Mouse (Mus musculus) CH12.LX (cell line): ENCODE measurements around the gene Polr2i.

ENCODE experiments used
- CHD2 ChIP-seq: IDR thresholded peaks from 2 replicates; pipeline ENCODE4 v1.6.1; 2011; ENCODE audit warnings: low read length, improper control_type of control experiment
- CTCF ChIP-seq, 2 experiments: IDR thresholded peaks in 1 of 2; conservative IDR thresholded peaks in 1 of 2; 2 replicates each; pipeline ENCODE4 v1.5.1; 2011 to 2012; ENCODE audit warnings: low read depth in 2 of 2, low read length in 2 of 2, improper control_type of control experiment in 1 of 2, inconsistent platforms in 1 of 2, mild to moderate bottlenecking in 1 of 2, moderate library complexity in 1 of 2
- HCFC1 ChIP-seq: IDR thresholded peaks from 2 replicates; pipeline ENCODE4 v1.6.1; 2012; ENCODE audit warnings: low read depth, mild to moderate bottlenecking, inconsistent platforms, low read length, improper control_type of control experiment
- MAFK ChIP-seq: IDR thresholded peaks from 2 replicates; pipeline ENCODE4 v1.6.1; 2011; ENCODE audit warnings: low read length, improper control_type of control experiment; ENCODE audit not compliant: insufficient replicate concordance
- PAX5 ChIP-seq: IDR thresholded peaks from 2 replicates; pipeline ENCODE4 v1.6.1; 2012; ENCODE audit warnings: low read length, inconsistent platforms, mixed read lengths
- POLR2A ChIP-seq: IDR thresholded peaks from 2 replicates; pipeline ENCODE4 v1.6.1; 2011; ENCODE audit warnings: low read depth, mild to moderate bottlenecking, improper control_type of control experiment, low read length
- SIN3A ChIP-seq: IDR thresholded peaks from 2 replicates; pipeline ENCODE4 v1.6.1; 2012; ENCODE audit warnings: low read length, improper control_type of control experiment, inconsistent platforms
- TCF12 ChIP-seq: IDR thresholded peaks from 2 replicates; pipeline ENCODE4 v1.6.1; 2014; ENCODE audit warnings: low read depth, mild to moderate bottlenecking, inconsistent platforms, low read length, improper control_type of control experiment
- UBTF ChIP-seq: IDR thresholded peaks from 2 replicates; pipeline ENCODE4 v1.6.1; 2012; ENCODE audit warnings: low read depth, mild to moderate bottlenecking, inconsistent platforms, low read length, improper control_type of control experiment, moderate library complexity
- ZKSCAN1 ChIP-seq: IDR thresholded peaks from 2 replicates; pipeline ENCODE4 v1.6.1; 2012; ENCODE audit warnings: low read depth, inconsistent platforms, low read length, improper control_type of control experiment, borderline replicate concordance
- ZNF384 ChIP-seq: IDR thresholded peaks from 2 replicates; pipeline ENCODE4 v1.6.1; 2012; ENCODE audit warnings: low read depth, low read length, improper control_type of control experiment, inconsistent platforms

DNA sequence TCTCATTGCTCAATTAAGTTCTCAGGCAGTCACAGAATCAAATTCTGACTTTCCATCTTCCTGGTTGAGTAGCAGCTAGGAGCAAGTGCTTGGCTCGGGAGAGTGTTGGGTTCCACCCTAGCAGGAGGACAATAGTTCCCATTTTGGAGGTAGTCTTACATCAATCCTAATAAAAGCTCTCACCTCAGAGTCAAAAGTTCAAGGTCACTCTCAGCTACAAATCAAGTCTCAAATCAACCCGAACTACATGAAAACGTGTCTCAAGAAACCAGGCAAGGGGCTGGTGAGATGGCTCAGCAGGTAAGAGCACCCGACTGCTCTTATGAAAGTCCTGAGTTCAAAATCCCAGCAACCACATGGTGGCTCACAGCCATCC, 42.6 kb upstream of the Polr2i start:
- TF ChIP-seq POLR2A: no peak
- no peak for TF ChIP-seq HCFC1
- no peak for TF ChIP-seq ZNF384
- TF ChIP-seq CTCF (conservative IDR thresholded peaks at IDR 0.05 in 1 of 2, IDR thresholded peaks at IDR 0.05 in 1 of 2; ENCODE audit: low read depth in 2 of 2, low read length in 2 of 2): no peak
- TF ChIP-seq CHD2: no peak
- TF ChIP-seq PAX5: no peak
- TF ChIP-seq UBTF: no peak
- TF ChIP-seq ZKSCAN1: no peak
- no peak for TF ChIP-seq MAFK
- TF ChIP-seq SIN3A: no peak
- no peak for TF ChIP-seq TCF12
